ENCODE assay signal across 8 mouse cellular contexts in genomic region chrX:155337567-155337904, GRCm38 (mm10). TPM values are rescaled to one million over a fixed set of nuclear protein-coding genes. Genes with fewer than 3 reads are reported as not detected.
A peak's percentile ranks its signal among the peaks of the same experiment; 100 is the strongest.
DNase-seq lines count a peak whose midpoint lies in the region; ATAC-seq and TF ChIP-seq lines count a peak whose summit lies in the region.

No protein-coding gene starts in this region.

- H3K9ac ChIP-seq in lung, embryonic 14.5 days, result peak overlapping the region; percentile 70
- H3K9ac ChIP-seq in embryonic facial prominence, embryonic 13.5 days, result peak overlapping the region; percentile 81
- H3K9ac ChIP-seq in intestine, embryonic 15.5 days, result peak overlapping the region; percentile 51; the same call in 1 of the 2 replicates
- H3K9ac ChIP-seq in neural tube, embryonic 13.5 days, result peak overlapping the region; percentile 70

- peak; percentile 21 for DNase-seq in lung, embryonic 14.5 days
- no peak for DNase-seq in lung, postnatal 14 days
- DNase-seq in Muller cell, postnatal 12 days (ENCODE audit: inconsistent ontology term), result no peak
- no peak for DNase-seq in MN1 (ENCODE audit: low spot score)
- DNase-seq in lung, postnatal 10 days, result no peak

- H3K9me3 ChIP-seq in lung, embryonic 14.5 days (ENCODE audit: low read depth, low read length), result no peaks in the 10 kb centered on the region
- H3K9me3 ChIP-seq in embryonic facial prominence, embryonic 13.5 days, result no peaks in the 10 kb centered on the region
- H3K9me3 ChIP-seq in intestine, embryonic 15.5 days, result no peaks in the 10 kb centered on the region
- H3K9me3 ChIP-seq in neural tube, embryonic 13.5 days, result no peaks in the 10 kb centered on the region

- H3K4me2 ChIP-seq in lung, embryonic 14.5 days, result peak overlapping the region; percentile 57
- peak overlapping the region; percentile 51 for H3K4me2 ChIP-seq in embryonic facial prominence, embryonic 13.5 days
- peak overlapping the region; percentile 51 for H3K4me2 ChIP-seq in intestine, embryonic 15.5 days (replicated peaks)
- peak overlapping the region; percentile 60 for H3K4me2 ChIP-seq in neural tube, embryonic 13.5 days

- peak overlapping the region; percentile 91 for H3K27ac ChIP-seq in lung, embryonic 14.5 days (ENCODE audit: low read depth)
- peak overlapping the region; percentile 87; the same call in 1 of the 2 replicates for H3K27ac ChIP-seq in embryonic facial prominence, embryonic 13.5 days
- H3K27ac ChIP-seq in intestine, embryonic 15.5 days, result peak overlapping the region; percentile 70
- H3K27ac ChIP-seq in neural tube, embryonic 13.5 days (replicated peaks), result no peak overlapping the region

- no peaks in the 10 kb centered on the region for H3K27me3 ChIP-seq in lung, embryonic 14.5 days (ENCODE audit: insufficient read depth, low read length)
- H3K27me3 ChIP-seq in embryonic facial prominence, embryonic 13.5 days, result no peaks in the 10 kb centered on the region
- no peaks in the 10 kb centered on the region for H3K27me3 ChIP-seq in intestine, embryonic 15.5 days (replicated peaks)
- no peaks in the 10 kb centered on the region for H3K27me3 ChIP-seq in neural tube, embryonic 13.5 days

- H3K4me3 ChIP-seq in lung, embryonic 14.5 days (ENCODE audit: low read depth, low read length), result peak overlapping the region; percentile 54
- peak overlapping the region; percentile 56 for H3K4me3 ChIP-seq in embryonic facial prominence, embryonic 13.5 days
- peak overlapping the region; percentile 56 for H3K4me3 ChIP-seq in intestine, embryonic 15.5 days (replicated peaks)
- peak overlapping the region; percentile 57 for H3K4me3 ChIP-seq in neural tube, embryonic 13.5 days

- 16% methylated on average over 7 of the region's 7 CpGs for WGBS in lung, embryonic 14.5 days
- WGBS in embryonic facial prominence, embryonic 13.5 days, result 27% methylated on average over 7 of the region's 7 CpGs
- 17% methylated on average over 7 of the region's 7 CpGs for WGBS in intestine, embryonic 15.5 days
- 24% methylated on average over 7 of the region's 7 CpGs for WGBS in neural tube, embryonic 13.5 days

- peaks cover 3% of the 10 kb centered on the region; the same call in 1 of the 2 replicates for H3K36me3 ChIP-seq in lung, embryonic 14.5 days (ENCODE audit: insufficient read depth)
- H3K36me3 ChIP-seq in embryonic facial prominence, embryonic 13.5 days, result no peaks in the 10 kb centered on the region
- no peaks in the 10 kb centered on the region for H3K36me3 ChIP-seq in intestine, embryonic 15.5 days
- H3K36me3 ChIP-seq in neural tube, embryonic 13.5 days, result no peaks in the 10 kb centered on the region

- no peak for ATAC-seq in lung, embryonic 14.5 days (ENCODE audit: insufficient read depth)
- ATAC-seq in embryonic facial prominence, embryonic 13.5 days (ENCODE audit: insufficient number of reproducible peaks, insufficient read depth, low FRiP score, low TSS enrichment, low read depth), result no peak
- no peak for ATAC-seq in intestine, embryonic 15.5 days
- no peak for ATAC-seq in neural tube, embryonic 13.5 days (ENCODE audit: low read depth)

- no peak for TF ChIP-seq CTCF in lung, embryonic 14.5 days (IDR thresholded peaks at IDR 0.05; ENCODE audit: low read depth)

- no peaks in the 10 kb centered on the region for H3K4me1 ChIP-seq in lung, embryonic 14.5 days (ENCODE audit: insufficient read depth)
- 0 out of 2 replicates have a peak, but pooled peaks cover 4% of the 10 kb centered on the region for H3K4me1 ChIP-seq in embryonic facial prominence, embryonic 13.5 days
- no peaks in the 10 kb centered on the region for H3K4me1 ChIP-seq in intestine, embryonic 15.5 days (replicated peaks)
- H3K4me1 ChIP-seq in neural tube, embryonic 13.5 days (replicated peaks), result peaks cover 6% of the 10 kb centered on the region; the same call in 1 of the 2 replicates

RNA-seq across cellular contexts. Expression of gene Prdx4, which starts 3.0 kb away (rescaled TPM):
- 385 and 389 TPM in 2 replicates for polyA plus RNA-seq in lung, embryonic 14.5 days (2014; fragmentation: Nextera tagmentation; extraction: Ambion mirVana)
- 231 and 258 TPM in 2 replicates for polyA plus RNA-seq in embryonic facial prominence, embryonic 13.5 days (2015; fragmentation: Nextera tagmentation; extraction: Ambion mirVana)
- polyA plus RNA-seq in intestine, embryonic 15.5 days (2015; fragmentation: Nextera tagmentation; extraction: Ambion mirVana), result 220 and 243 TPM in 2 replicates
- 109 and 120 TPM in 2 replicates for polyA plus RNA-seq in neural tube, embryonic 13.5 days (2015; fragmentation: Nextera tagmentation; extraction: Ambion mirVana)
